Mouse (Mus musculus): ENCODE measurements around the gene Aox3.

The Aox3 gene

DNA sequence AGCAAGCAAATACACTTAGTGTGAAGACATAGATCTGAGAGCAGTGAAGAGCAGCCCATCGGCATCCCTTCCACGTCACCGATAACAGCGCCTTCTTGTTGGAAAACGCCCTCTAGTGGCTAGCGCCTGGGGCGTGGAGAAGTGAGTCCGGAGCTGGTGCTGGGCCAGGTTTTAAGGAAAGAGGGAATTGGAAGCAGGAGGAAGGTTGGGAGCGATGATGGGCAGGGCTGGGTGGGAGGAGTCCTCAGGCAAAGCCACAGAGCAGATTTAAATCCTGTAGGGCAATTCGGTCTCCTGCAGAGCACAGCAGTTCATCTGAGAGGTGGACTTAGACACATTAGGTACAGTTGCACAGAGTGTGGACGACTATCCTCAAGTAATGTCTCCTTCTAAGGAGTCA, at the start of gene Aox3:
Gene Aox3, plus strand, starts transcription at position 251 of the 400 bp plus-strand sequence.
- peak; percentile 70 to 86 for DNase-seq (ENCODE audit: low spot score in 2 of 2)

DNA sequence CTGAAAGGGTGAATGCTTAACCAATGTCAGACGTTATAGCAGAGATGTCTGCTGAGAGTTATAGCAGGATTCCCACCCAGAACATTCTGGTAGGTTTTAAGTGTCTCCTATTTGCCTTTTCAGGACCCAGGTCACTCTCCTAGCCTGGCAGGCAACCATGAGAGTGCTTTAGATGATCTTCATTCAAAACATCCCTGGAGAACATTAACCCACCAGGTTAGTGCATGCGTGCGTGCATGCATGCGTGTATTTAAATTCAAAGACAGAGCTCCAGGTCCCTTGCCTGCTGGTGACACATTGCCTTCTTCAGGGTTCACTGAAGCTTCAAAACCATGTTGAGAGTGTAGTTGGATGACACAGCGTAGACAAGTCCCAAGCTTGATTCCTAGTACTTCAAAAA, 47.8 kb upstream of the Aox3 start:
- no peak for DNase-seq (ENCODE audit: low spot score in 2 of 2)

DNA sequence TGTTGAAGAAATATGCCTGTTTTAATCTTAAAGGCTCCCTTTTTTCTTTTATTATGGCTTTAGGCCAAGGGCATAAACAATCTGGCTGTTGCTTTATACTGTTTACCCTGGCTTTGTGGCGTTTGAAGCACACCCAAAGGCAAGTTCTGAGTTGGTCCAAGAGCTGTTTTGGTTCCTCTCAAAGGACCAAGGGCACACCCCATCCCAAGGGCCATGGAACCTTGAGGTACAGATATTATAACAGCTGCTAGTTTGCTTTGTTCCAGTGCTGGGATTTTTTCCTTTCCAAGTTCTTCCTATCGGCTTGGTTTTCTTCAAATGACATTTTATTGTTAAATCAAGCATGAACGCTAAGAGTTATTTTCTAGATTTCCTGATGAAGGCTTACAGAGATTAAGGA, 47.3 kb upstream of the Aox3 start:
- DNase-seq (ENCODE audit: low spot score in 2 of 2) = no peak

DNA sequence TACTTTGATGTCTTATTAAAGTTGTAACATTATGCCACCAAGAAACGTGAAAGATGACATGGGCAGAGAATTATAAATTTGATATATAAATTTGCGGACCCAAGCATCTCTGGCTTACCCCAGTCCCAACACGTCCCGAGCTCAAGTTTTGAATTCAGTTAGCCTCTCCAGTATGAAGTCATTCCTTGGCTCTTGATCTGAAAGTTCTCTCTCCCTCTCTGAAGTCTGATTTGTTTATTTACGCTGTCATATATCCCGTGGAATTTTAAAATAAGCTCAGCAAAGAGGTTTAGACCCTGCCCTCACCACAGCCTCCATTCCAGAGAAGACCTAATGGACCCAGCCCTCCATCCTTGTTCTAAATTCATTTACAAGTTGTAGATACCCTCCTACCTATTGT, 43.7 kb upstream of the Aox3 start:
- no peak for DNase-seq (ENCODE audit: low spot score in 2 of 2)

DNA sequence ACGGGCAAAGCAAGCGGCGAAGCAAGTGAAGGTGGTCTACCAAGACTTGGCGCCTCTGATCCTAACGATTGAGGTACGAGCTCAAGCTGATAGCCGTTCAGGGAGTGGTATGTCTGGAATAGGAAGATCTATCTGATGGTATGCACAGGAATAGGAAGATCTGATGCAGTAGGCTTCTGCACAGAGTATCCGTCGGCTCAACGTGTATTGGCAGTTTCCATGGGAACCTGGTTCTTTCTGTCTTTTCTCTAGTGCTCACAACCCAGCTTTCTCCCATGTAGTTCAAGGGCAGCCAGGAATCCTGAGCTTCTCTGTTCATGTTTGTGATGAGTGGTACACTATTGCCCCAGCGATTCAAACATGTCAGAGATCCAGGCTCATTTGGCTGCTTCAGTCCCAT, 42.8 kb upstream of the Aox3 start:
- DNase-seq (ENCODE audit: low spot score in 2 of 2) = peak in 1 of 2 experiments; percentile 20

DNA sequence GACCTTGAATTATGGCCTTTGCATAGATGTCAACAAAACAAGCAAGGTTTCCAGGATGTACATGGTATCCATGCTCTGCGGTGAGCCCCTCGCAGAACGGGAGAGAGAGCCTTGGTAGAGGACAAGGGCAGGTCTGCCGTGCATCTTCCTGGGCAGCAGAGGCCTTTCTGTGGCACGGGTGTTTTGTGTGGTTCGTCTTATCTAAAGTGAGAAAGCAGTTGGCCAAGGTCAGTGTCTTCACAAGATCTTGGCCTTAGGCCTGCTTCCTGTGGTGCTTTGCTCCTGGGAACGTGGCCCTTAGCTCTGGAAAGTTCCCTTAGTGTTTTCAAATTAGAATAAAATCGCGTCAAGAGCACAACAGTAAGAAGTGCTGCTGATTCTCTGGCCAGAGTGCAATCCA, 41.9 kb upstream of the Aox3 start:
- DNase-seq (ENCODE audit: low spot score in 2 of 2) = no peak

DNA sequence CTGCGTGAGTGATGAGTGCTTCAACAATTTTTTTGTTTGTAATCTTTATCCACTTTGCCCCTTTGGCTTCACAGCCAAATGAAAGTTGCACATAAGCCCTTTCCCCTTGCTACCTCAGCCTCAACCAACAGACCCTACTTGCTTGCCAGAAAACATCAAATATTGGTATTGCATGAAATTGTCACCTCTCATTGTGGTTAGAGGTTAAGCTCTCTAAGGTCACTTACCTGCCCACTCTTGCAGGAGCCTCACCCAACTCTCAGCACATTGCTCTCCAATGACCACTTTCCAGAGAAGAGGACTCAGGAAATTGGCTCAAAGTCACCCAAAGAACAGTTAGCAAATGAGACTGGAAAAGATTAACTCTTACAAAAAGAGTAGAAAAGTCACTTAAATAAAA, 41.4 kb upstream of the Aox3 start:
- DNase-seq (ENCODE audit: low spot score in 2 of 2) = no peak

DNA sequence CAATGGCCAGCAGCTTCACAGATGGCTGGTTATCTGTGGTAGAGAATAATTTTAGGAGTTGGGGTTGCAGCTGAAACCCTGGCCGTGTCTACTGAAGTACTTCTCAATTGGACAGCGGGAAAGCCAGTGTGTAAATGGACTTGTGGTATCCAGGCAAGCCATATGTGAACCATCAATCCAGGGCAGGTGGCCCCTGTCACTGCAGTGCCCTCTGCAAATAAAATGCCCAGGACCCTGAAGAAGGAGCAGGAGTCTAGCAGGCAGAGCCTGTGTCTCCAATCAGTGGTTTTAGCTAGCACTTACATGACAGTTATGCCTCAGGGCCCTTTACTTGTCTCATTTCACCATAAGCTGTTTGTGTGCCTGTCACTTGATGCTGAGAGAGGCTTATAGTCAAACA, 40.5 kb upstream of the Aox3 start:
- no peak for DNase-seq (ENCODE audit: low spot score in 2 of 2)

DNA sequence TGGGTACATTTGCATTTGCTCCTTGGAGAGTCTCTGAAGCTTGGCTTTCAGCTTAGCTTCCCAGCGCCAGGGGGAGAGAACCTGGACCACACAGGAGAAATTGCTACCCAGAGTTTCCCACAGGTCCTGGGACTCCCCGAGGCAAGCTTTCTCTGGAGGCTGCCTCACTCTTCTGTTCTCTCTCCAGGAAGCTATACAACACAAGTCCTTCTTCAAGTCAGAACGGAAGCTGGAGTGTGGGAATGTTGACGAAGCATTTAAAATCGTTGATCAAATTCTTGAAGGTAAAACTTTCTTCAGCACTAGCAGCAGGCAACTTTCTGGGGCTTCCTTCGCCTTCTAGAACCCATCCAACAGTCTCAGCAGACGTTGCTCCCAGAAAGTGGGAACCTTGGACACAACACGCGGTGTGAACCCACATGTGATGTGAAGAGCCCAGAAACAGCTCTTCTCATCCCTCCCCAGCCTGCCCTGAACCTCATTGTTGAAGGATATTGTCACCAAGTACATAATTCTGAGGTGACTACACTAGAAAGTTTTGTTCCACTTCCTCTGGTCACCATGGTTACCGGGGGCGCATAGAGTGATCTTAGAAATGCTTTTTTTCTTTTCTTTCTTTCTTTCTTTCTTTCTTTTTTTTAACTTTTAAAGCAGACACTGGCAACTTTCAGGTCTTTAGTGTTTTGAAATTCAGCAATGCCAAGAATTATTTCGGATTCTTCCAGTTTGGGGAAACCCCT, 39.8 kb upstream of the Aox3 start:
- DNase-seq (ENCODE audit: low spot score in 2 of 2) = no peak

DNA sequence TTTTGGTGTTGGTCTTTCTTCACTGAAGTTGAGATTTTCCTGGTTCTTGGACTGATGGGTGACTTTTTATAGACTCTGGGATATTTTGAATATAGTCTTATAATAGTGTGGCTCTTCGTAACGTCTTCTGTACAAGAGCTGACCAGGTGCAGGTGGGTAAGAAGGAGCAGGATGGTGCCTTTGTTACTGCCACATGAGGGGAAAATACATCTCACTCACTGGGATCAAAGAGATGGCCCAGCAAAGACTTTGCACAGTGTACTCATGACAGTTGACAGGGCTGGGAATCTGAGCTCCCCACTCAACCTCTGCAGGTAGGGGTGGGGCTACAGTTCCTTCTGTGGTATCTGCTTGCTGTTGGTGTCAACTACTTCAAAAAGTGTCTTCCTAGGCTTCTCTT, 38.7 kb upstream of the Aox3 start:
- DNase-seq (ENCODE audit: low spot score in 2 of 2) = no peak

DNA sequence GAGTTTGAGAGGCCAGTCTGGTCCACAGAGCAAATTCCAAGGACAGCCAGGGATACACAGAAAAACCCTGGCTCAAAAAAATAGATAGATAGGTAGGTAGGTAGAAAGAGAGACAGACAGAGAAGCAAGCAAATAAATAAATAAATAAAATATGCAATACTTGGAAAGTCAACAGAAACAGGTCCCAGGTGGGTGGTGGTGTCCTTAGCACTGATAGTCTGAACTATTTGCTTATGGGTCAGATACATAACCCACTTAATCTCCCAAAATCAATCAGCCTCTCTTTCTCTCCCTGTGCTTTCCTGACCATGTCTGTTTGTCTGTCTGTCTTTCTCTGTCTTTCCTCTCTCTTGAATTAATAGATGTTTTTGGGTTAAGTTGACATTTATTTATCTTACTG, 35.0 kb upstream of the Aox3 start:
- no peak for DNase-seq (ENCODE audit: low spot score in 2 of 2)

DNA sequence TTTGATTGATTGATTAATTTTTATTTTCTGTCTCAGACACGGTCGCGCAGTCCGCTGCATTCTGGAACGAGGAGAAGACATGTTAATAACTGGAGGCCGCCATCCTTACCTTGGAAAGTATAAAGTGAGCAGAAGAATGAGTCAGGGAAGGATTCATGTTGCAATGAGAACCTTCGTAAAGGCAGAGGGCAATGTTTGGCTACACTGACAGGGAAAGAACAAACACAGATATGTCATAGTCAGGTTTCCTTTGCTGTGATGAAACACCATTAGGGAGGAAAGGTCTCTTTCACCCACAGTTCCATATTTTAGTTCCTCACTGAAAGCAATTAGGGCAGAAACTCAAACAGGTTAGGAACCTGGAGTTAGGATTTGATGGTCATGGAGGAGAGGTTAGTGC, 34.5 kb upstream of the Aox3 start:
- DNase-seq (ENCODE audit: low spot score in 2 of 2) = no peak

DNA sequence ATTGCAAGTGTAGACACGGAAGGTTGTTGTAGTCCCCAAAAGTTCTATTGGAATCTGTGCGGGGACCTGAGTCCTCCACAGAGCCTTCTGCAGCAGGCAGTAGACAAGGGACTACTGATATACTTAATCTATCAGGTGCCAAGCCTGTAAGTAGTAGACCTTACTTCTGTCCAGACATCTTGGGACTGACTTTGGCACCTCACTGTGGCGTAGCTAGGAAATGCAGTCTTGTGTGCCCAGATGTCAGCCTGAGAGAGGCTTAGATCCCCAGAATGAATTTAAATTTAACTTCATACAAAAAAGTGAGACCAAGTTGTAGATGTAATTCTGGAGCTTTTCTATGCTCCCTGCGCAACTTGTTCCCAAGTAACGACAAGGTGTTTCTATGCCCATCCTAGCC, 33.2 kb upstream of the Aox3 start:
- no peak for DNase-seq (ENCODE audit: low spot score in 2 of 2)

DNA sequence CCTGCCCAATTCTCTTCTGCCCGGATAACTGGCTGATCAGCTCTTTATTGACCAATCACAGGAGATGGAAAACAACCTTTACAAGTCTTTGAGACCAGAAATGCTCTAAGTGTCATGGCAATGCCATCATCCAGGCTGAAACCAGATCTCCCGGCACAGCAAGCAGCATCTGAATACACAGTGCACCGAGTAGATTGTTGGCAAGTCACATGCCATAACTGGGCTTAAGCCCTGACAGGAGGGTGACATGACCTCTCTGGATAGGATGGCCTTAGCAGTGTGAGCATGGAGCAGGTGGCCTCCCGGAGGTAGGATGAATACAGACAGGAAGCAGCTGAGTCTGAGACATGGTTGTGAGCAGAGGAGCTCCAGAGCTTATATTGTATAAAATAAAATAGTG, 32.5 kb upstream of the Aox3 start:
- no peak for DNase-seq (ENCODE audit: low spot score in 2 of 2)

DNA sequence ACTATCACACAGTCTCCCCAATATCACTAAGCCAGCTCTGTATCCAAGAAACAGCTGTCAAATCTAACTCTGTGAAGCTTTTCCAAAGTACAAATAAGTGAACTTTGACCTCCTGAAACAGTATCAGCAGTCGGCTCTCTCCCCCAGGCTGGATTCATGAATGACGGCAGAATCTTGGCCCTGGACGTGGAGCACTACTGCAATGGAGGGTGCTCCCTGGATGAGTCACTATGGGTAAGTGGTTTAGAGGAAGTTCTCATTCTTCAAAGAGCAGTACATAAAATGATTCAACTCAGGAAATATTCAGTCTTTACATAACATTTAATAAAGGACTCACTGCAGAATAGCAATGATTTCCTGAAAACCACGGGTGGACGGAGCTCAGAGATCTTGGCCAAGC, 31.6 kb upstream of the Aox3 start:
- DNase-seq (ENCODE audit: low spot score in 2 of 2) = no peak

DNA sequence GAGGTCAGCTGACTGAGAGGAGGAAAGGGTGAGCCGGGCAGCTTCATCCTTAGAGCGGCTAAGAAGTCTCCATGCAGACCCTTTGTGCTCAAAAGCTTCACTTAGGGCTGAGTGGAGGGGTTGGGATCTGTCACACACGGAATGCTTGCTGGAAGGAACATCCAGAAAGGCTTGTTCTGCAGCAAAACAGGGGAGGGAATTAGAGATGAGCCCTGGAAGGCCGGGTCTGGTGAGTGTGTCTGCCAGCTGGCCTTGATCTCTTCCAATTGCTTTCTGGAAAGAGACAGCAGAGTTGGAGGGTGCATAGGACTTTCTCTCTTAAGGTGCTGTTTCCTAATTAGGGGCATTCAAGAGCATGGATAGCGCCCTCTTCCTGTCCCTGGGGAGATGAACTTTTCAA, 23.6 kb upstream of the Aox3 start:
- no peak for DNase-seq (ENCODE audit: low spot score in 2 of 2)

DNA sequence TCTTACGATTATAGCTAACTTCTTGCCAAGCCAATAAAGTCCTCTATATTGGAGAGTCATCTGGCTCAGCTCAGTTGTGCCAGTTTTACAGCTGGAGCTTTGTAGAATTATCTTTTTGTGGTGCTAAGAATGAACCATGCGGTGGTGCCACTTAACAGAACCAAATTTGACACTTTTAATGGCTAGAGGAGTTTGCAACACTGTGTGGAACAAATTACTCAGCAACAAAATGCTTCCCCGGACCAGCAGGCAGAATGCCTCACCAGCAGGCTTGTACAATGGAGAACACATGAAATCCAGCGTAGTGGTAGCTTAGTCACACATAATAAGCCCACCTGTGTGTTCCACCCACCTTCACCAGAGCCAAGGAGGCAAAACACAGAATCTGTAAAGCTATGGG, 22.7 kb upstream of the Aox3 start:
- no peak for DNase-seq (ENCODE audit: low spot score in 2 of 2)

DNA sequence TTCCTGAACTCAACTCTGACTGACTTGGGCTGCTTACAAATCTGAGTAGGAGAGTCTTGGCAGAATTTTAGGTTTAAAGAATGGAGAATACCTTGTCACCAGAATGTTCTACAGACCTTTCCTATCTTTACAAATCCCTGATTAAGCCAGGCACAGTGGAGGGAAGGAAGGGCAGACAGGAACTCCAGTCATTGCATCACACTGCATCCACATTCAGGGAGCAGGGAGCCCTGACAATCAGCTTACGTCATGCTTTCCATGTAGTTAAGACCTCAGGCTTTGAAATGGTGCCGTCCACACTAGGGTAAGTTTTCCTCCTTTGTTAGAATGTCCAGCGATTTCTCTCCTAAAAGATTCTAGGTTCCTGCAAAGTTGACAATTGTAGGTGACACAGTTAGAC, 21.7 kb upstream of the Aox3 start:
- no peak for DNase-seq (ENCODE audit: low spot score in 2 of 2)

DNA sequence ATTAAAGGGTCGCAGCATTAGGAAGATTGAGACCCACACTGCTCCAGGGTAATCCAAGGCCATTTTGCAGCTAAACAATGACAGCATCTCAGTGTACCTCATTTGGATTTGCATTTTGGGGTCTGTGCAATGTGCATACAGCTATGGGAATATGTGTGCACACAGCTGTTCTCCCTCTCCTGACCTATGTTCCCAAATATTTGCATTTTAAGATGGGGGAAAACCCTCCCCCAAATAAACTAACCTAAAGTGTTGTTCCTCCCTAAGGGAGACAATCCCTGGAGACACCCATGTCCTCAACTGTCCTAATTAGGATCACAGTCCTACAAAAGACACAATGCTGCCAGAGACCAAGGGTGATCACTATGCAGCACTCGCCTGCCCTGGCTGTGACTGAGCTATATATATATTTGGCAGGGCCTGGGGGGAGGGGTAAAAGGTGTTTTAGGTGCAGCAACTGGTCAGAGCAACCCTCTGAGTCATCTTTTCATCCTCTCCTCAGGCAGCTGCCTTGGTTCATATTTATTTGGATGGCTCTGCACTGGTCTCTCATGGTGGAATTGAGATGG, 20.9 kb upstream of the Aox3 start:
- no peak for DNase-seq (ENCODE audit: low spot score in 2 of 2)

DNA sequence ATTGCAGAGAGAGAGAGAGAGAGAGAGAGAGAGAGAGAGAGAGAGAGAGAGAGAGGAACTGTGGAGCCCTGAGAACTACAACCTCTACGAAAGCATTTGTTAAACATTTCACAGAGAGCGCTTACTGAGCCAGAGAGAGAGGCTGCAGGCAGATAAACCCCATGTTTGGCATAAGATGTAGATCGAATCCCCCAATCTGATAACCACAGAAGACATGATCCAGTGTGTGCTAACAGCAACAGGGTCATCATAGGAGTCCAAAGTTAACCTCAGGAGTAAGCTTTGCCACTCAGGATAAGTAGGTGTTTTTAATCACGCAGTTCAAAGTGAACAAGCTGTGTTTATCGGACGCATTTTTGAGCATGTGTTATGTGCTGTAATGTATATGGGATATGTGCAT, 15.6 kb upstream of the Aox3 start:
- DNase-seq (ENCODE audit: low spot score in 2 of 2) = no peak

DNA sequence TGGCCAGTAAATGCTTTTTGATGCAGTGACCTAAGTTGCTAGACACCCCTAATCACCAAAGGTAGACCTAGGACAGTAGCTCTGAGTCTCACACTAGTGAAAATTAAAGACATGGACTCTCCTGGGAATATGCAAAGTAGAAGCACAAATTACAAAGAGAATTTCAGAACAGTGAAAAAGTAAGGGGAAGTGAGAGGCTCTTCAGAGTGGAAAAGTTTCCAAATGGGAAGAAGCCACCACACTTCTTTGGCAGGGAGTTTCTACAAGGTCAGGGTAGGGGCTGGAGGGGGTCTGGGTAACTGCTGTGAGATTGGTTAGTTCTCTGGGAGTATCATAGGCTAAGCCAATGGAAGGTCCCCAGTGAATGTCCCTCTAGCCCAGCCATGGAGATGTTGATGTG, 13.8 kb upstream of the Aox3 start:
- DNase-seq (ENCODE audit: low spot score in 2 of 2) = no peak

DNA sequence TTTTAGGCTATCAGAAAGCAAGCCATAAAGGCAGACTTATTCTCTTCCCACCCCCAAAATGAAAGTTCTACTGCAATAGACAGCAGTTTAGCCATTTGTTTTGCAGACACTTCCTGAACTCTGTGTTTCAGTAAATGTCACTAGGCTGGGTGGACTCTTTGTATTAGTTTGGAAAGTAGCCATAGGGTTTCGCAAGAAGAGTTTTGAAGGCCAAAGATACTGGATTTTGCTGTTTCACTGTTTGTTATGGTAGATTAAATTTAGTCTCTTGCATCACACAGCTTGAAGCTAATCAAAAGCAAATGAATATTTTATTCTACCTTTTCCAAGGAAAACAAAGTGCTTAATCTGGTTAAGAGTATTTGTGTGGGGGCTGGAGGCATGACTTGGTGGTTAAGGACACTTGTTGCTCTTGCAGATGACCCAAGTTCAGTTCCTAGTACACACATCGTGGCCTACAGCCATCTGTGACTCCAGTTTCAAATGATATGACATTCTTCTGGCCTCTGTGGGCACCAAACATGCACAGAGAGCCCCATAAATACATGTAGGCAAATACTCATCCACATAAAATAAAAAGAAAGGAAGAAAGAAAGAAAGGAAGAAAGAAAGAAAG, 11.3 kb upstream of the Aox3 start:
- DNase-seq (ENCODE audit: low spot score in 2 of 2) = no peak

DNA sequence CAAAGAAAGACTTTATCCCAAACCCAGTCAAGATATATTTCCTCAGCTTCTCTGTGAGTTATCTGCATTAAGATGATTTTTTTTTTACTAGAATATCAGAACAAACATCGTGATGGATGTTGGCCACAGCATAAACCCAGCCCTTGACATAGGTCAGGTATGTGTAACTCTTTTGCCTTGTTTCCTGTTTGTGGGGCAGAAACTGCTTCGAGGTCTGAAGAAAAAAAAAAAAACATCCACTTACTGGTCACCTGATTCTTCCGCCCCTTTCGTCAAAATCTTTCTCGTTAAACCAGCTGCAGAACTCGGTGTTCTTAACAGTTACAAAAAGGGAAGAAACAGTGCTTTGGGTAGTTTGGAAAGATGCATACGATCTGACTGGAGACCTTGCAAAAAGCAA, 10.4 kb upstream of the Aox3 start:
- DNase-seq (ENCODE audit: low spot score in 2 of 2) = no peak

DNA sequence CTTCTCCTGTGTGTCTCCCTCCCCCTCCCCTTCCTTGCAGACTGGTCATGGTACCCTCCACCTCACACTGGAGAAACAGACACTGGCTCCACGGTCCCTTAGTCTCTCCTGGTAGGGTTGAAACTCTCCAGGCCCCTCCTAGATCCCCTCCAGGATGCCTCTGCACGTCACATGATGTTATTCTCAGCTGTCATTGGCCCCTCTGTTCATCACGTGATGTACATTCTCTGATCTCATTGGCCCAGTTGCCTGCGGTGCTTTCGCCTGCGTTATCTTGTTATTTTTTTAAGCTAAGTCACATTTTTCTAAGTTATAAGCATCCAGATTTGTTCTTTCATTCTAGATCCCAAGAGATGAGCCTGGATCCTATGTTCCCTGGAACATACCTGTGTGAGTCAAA, 7.2 kb upstream of the Aox3 start:
- DNase-seq (ENCODE audit: low spot score in 2 of 2) = no peak

All from frontal cortex, postnatal 36 days (tissue).